Mouse (Mus musculus) testis, adult 2 months (tissue): ENCODE data around the gene B3gnt3. TPM values are rescaled to one million over a fixed set of nuclear protein-coding genes. Genes with fewer than 3 reads are reported as not detected.

Experiments
- H3K27ac ChIP-seq: fragments of 200-500 bp; 2 replicates; pipeline ENCODE4 v1.5.1; 2012; ENCODE audit warnings: low read depth, low read length; ENCODE audit not compliant: control insufficient read depth, insufficient read depth
- H3K27me3 ChIP-seq: fragments of 200-500 bp; 2 replicates; pipeline ENCODE4 v1.6.1; 2012; ENCODE audit warnings: mild to moderate bottlenecking, low read length, moderate library complexity; ENCODE audit not compliant: control insufficient read depth, insufficient read depth
- H3K36me3 ChIP-seq: fragments of 200-500 bp; 2 replicates; pipeline ENCODE4 v1.6.1; 2012; ENCODE audit warnings: mild to moderate bottlenecking, low read length; ENCODE audit not compliant: control insufficient read depth, insufficient read depth
- H3K4me1 ChIP-seq: fragments of 200-500 bp; 2 replicates; pipeline ENCODE4 v1.6.1; 2012; ENCODE audit warnings: low read length; ENCODE audit not compliant: control insufficient read depth, insufficient read depth
- H3K4me3 ChIP-seq: fragments of 200-500 bp; 2 replicates; pipeline ENCODE4 v1.5.1; 2012; ENCODE audit warnings: low read depth, mild to moderate bottlenecking, low read length, moderate library complexity, mixed read lengths; ENCODE audit not compliant: control insufficient read depth
- CTCF ChIP-seq: fragments of 200-500 bp; IDR thresholded peaks from 2 replicates; pipeline ENCODE4 v1.5.1; 2012; ENCODE audit warnings: low read depth, mild to moderate bottlenecking, inconsistent platforms, low read length, moderate library complexity; ENCODE audit not compliant: control insufficient read depth, insufficient read depth, insufficient replicate concordance
- POLR2A ChIP-seq: fragments of 200-500 bp; IDR thresholded peaks from 2 replicates; pipeline ENCODE4 v1.6.1; 2012; ENCODE audit warnings: low read depth, mild to moderate bottlenecking, inconsistent platforms, low read length, moderate library complexity; ENCODE audit not compliant: control insufficient read depth
- polyA plus RNA-seq: library from polyadenylated mRNA; depleted of rRNA; stranded (reverse); fragments of >200 nt; gene quantifications from 2 replicates; pipeline ENCODE4 v1.2.3, GENCODE M21; 2012

B3gnt3 gene
- polyA plus RNA-seq, 1 experiment, result 0.17 TPM

DNA sequence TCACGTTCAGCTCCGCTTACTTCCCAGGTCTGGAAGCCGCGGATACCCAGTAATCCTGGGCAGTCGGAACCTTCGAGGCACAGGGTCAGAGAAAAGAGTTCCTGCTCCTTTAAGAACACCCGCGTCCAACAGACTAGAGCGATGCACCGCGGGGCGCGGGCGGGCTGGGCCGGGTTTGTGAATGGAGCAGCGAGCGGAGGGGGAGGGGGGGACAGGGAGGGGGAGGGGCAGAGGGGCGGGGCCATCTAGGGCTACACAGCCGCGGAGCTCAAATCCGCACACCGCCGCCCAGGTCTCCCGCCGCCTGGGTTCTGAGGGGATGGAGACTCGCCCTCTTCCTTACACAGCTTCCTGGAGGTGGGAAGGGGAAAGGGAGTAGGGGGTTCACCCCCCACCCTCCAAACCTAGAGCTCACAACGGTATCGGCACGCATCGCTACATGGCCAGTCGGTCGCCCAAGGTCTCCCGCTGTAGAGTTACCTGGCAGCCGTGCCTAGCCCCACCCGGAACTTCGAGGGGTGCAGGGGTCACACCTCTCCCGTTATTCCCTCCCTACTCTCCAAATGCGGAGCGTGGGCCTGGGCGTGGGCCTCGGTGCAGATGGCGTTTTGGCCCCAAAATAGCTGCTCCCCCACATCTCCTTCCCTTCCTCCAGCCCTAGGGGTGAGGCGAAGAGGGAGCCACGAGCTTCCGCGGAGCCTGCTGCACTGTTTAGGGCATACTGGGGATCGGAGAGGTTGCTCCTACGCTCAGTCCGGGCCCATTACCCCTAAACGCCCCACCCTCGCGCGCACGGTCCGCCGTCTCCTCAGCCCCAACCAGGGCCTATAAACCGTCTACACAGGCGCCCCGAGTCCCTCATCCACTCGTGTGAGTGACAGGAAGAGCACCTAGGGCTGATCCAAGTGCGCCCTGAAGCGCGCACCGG is 30.7 kb downstream of the B3gnt3 start:
- Histone ChIP-seq H3K27ac (no peak overlapping the region), H3K36me3 (no peaks in the 10 kb centered on the region), H3K4me1 (peaks cover 19% of the 10 kb centered on the region), H3K4me3 (peak overlapping the region; percentile 67), H3K27me3 (no peaks in the 10 kb centered on the region)
- TF ChIP-seq CTCF, result no peak
- no peak for TF ChIP-seq POLR2A

DNA sequence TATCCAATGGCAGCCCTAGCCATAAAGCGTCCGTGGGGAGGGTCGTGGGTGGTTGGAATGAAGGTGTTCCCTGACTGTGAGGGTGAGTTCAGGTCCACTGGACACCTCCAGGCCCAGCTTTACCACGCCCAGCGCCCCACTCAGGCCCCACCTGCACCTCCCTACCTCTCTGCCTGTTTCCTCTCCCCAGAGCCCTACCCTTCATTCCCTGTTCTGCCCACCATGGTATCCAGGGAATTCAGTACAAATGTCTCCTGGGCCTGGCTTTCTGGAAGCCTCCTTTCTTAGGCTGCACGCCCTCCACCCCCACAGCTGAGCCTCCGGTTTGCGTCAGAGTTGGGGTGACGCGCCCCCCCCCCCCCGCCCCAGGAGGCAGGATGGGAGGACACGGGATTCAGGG is 31.4 kb downstream of the B3gnt3 start:
- no peak overlapping the region for H3K27ac ChIP-seq
- peaks cover 18% of the 10 kb centered on the region for H3K4me1 ChIP-seq
- TF ChIP-seq CTCF, result no peak
- no peak for TF ChIP-seq POLR2A

DNA sequence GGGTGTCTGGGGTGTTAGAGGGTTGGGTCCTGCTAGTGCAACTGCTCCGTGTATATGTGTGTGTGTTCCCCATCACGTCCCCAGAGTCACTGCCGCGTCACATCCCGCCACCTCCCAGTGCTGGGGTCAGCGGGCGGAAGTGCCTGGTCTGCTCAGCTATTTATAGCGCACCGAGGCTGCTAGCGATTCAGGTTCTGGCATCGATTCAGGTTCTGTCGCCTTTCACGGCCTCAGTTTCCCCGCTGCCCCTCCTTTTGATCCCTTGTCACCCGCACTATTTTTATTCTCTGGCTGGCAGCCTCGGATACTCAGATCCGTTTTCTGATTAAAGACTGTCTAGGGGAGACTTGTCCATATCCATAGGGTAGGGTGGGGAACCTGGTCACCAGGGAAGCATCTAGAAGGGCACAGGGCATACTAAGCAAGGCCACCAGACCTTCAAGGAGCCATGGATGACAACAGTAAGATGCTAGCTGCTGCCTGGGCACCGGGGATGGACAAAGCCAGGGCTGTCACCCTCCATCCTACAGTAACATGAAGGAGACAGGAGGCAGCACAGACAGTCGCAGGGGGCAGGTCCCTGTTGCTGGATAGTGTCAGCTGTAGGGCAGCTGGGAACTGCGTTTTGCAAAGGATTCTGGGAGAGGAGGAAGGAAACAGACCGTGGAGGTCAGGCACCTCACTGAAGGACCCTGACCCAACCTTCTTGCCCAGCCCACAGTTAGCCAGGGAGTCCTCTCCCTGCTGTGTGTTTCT is 33.2 kb downstream of the B3gnt3 start:
- TF ChIP-seq CTCF (no peak), POLR2A (no peak)
- H3K4me1 ChIP-seq, result peaks cover 18% of the 10 kb centered on the region
- no peak overlapping the region for H3K27ac ChIP-seq
- H3K27me3 ChIP-seq, result no peaks in the 10 kb centered on the region
- no peaks in the 10 kb centered on the region for H3K36me3 ChIP-seq
- H3K4me3 ChIP-seq, result no peak overlapping the region

More for the DNA sequence above, 31.4 kb downstream of the B3gnt3 start:
- Histone ChIP-seq H3K36me3 (no peaks in the 10 kb centered on the region), H3K4me3 (no peak overlapping the region), H3K27me3 (no peaks in the 10 kb centered on the region)

DNA sequence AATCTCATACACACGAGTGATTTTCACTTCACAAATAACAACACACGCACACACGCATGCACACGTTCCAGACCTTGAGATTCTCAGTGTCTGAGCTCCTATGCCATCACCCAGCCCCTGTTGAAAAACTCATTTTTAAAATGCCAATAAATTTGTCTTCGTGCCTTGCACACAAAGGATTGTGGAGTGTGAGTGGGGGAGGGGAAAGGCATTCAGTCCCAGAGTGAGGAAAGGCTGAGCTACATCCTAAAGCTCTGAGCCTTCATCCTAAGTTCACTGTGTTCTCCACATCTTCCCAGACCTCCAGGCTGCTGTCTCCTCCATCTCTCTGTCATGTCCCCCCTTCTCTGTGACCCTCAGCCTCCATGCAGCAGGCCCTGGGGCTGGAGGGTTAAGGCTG is 34.3 kb downstream of the B3gnt3 start:
- Histone ChIP-seq H3K4me1 (peaks cover 18% of the 10 kb centered on the region), H3K27ac (no peak overlapping the region), H3K27me3 (no peaks in the 10 kb centered on the region), H3K4me3 (no peak overlapping the region), H3K36me3 (no peaks in the 10 kb centered on the region)
- no peak for TF ChIP-seq POLR2A
- no peak for TF ChIP-seq CTCF

DNA sequence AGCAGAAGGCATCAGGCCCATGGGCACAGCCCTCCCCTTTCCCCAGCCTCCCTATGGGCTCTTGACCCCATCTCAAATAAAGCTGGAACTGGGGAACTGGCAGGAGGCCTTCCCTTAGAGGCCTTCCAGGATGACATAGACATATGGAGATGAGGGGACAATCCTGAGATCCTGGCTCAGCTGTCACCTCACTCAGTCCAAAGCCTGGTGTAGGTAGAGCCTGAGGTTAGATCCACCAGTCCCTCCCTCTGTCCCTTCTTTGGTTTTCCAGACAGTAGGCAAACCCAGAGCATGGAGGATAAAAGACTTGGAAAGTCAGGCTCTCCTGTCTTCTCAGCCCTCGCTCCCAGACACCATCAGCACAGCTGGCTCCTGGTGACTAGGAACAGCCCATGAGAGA is 34.7 kb downstream of the B3gnt3 start:
- no peaks in the 10 kb centered on the region for H3K36me3 ChIP-seq
- no peak overlapping the region for H3K27ac ChIP-seq
- H3K4me1 ChIP-seq, result peaks cover 18% of the 10 kb centered on the region
- H3K27me3 ChIP-seq, result no peaks in the 10 kb centered on the region
- TF ChIP-seq POLR2A (no peak), CTCF (no peak)
- no peak overlapping the region for H3K4me3 ChIP-seq

DNA sequence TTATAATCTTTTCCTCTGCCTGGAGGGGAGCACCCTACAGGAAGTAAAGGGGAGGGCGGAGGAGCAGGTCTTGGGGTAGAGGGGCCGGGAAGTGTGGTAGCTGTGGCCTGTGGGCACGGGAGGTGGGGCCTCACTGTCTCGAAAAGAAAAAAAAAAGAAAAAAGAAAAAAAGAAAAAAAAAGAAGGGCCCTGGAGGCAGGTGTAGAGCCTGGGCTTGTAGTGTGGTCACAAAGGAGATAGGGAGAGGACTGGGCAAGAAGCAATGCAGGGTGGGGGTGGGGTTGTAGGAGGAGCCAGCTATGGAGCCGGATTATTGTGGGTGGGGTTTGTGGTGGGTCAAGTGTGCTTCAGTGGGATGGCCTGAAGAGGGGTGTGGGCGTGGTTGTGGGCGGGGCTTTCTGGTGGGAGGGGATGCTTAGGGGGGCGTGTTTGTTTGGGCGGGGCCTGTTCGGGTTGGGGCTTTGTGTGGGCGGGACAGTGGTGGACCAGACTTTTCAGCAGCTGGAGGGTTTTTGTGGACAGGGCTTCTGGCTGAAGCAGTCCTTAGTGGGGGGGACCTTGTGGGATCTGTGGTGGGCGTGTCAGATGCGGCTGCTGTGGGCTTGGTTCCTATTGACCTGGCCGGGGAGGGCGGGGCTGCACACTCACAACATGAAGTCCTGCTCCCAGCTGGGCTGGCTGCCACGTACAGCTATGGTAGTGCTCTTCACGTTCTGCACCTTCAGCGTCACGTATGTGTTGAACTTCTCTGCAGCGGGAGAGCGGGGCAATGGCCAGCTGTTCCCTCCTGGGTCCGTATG is 36.1 kb downstream of the B3gnt3 start:
- H3K4me1 ChIP-seq, result peaks cover 12% of the 10 kb centered on the region
- no peaks in the 10 kb centered on the region for H3K36me3 ChIP-seq
- no peak overlapping the region for H3K4me3 ChIP-seq
- no peak for TF ChIP-seq POLR2A
- no peak for TF ChIP-seq CTCF
- no peak overlapping the region for H3K27ac ChIP-seq
- no peaks in the 10 kb centered on the region for H3K27me3 ChIP-seq

DNA sequence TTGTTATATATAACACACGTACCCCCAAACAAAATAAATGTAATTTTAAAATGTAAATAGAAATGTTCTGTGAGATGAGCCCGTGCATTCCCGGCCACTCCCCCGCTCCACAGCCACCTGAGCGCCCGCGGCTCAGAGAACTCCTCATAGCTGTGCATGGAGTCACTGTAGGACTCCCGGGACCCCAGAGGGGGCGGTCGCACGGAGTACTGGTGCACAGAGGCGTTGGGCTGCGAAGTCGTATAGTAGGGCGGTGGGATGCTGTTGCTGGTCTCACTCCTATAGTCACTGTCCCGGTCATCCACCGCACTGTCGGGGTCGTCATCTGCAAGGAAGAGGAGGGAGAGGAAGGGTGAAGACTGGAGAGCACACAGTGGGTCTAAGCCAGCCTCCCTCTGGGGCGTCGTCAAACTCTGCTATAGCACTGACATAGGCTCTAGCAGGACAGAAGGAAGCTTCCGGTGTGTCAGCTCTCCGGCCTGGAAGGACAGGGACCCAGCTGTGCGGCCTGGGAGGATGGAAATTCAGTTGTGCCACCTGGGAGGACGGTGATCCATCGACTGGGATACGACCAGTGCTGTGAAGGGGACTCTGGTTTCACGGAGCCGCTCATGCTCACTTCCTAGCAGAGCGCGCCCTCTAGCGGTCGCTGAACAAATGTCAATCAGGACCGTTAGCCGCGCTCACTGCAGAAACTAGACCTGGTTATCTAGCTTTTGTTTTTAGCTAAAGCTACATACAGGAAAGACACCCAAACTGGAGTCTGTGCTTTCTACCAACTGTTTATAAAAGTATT is 41.1 kb downstream of the B3gnt3 start:
- Histone ChIP-seq H3K4me3 (peak overlapping the region; percentile 70), H3K36me3 (no peaks in the 10 kb centered on the region), H3K27me3 (no peaks in the 10 kb centered on the region), H3K27ac (no peak overlapping the region), H3K4me1 (peaks cover 7% of the 10 kb centered on the region)
- TF ChIP-seq POLR2A, result no peak
- peak; percentile 96 for TF ChIP-seq CTCF
